In the genomic region with DNA sequence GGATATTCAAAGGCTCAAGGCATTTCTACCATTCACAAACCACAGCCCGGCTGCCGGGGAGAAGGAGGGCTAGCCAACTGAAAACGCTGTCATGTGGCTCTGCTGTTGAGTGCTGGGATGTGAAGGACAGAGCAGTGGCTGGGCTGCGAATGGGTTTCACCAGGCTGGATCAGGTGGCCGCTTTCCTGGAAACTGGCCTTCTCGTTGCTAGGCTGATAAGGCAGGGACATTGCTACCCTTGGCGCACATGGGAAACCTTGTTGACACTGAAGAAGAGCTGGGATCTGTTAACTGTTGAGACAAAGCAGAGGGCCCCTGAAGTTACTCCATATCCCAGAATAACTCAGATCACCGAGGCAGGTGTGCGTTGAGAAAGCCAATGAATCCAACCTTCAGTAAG, we compare ENCODE assay signal across 10 mouse cellular contexts.
DNase-seq lines count a peak whose midpoint lies in the region; ATAC-seq lines count a peak whose summit lies in the region.
"Had no signal": no experiment of that assay in that cellular context is flagged by ENCODE, and none has a peak within 500 bp of the region (broad histone marks: within the 10 kb centered on the region; RNA-seq: fewer than 3 reads in every experiment).

No protein-coding gene starts in this region.

- H3K4me1 ChIP-seq in kidney, embryonic 16.5 days (ENCODE audit: insufficient read depth, low read length), result peaks cover 32% of the 10 kb centered on the region

- no peak overlapping the region for H3K9ac ChIP-seq in kidney, embryonic 16.5 days (replicated peaks; ENCODE audit: low read length)

- H3K4me3 ChIP-seq in kidney, embryonic 16.5 days (ENCODE audit: low read length), result no peak overlapping the region

- peak; percentile 11 for DNase-seq in embryo, embryonic 10 days (ENCODE audit: low spot score)
- DNase-seq in embryo, embryonic 11 days, result no peak
- peak; percentile 57 for DNase-seq in ovary, postnatal 36 days (ENCODE audit: low spot score)
- DNase-seq in ovary, postnatal 14 days (ENCODE audit: low spot score), result no peak
- DNase-seq in heart, postnatal 4 days, result peak; percentile 69
- DNase-seq in layer of hippocampus, adult 11-12 months (ENCODE audit: low spot score), result no peak
- DNase-seq in layer of hippocampus, postnatal 36 days, result no peak
- DNase-seq: cerebellum, adult 2 months had no signal

- no peak overlapping the region; the same call in 1 of the 2 replicates for H3K27ac ChIP-seq in kidney, embryonic 16.5 days (ENCODE audit: low read length)

- H3K36me3 ChIP-seq in kidney, embryonic 16.5 days (ENCODE audit: insufficient read depth, low read length), result no peaks in the 10 kb centered on the region

- 40% methylated on average over 9 of the region's 9 CpGs for WGBS in kidney, embryonic 16.5 days

- no peaks in the 10 kb centered on the region for H3K27me3 ChIP-seq in kidney, embryonic 16.5 days (ENCODE audit: insufficient read depth, low read length)
- H3K27me3 ChIP-seq: Patski had no signal

- no peak overlapping the region for H3K4me2 ChIP-seq in kidney, embryonic 16.5 days (replicated peaks; ENCODE audit: low read depth, low read length)

- no peaks in the 10 kb centered on the region for H3K9me3 ChIP-seq in kidney, embryonic 16.5 days (ENCODE audit: low read length)

- no peak for ATAC-seq in kidney, embryonic 16.5 days (ENCODE audit: low FRiP score, low TSS enrichment)
- ATAC-seq: Patski had no signal

Comparison
In these comparisons a context has a peak if more than half of its experiments do, and no peak if none do; other contexts are left out.
1. DNase-seq: peak in embryo, embryonic 10 days (single experiment), ovary, postnatal 36 days (single experiment) and heart, postnatal 4 days (single experiment); none in embryo, embryonic 11 days (single experiment), ovary, postnatal 14 days (single experiment), layer of hippocampus, adult 11-12 months (single experiment) and layer of hippocampus, postnatal 36 days (0 of 2).